Mouse (Mus musculus) right cerebral cortex, postnatal 36 days (tissue): ENCODE measurements around the gene Arl6ip6.
A peak's percentile ranks its signal among the peaks of the same experiment; 100 is the strongest.

Experiments
- DNase-seq, 2 experiments: peaks; one replicate each; pipeline ENCODE4 v3.0.0; 2022; ENCODE audit warnings: low spot score in 2 of 2, mixed read lengths in 1 of 2

Gene Arl6ip6

DNA sequence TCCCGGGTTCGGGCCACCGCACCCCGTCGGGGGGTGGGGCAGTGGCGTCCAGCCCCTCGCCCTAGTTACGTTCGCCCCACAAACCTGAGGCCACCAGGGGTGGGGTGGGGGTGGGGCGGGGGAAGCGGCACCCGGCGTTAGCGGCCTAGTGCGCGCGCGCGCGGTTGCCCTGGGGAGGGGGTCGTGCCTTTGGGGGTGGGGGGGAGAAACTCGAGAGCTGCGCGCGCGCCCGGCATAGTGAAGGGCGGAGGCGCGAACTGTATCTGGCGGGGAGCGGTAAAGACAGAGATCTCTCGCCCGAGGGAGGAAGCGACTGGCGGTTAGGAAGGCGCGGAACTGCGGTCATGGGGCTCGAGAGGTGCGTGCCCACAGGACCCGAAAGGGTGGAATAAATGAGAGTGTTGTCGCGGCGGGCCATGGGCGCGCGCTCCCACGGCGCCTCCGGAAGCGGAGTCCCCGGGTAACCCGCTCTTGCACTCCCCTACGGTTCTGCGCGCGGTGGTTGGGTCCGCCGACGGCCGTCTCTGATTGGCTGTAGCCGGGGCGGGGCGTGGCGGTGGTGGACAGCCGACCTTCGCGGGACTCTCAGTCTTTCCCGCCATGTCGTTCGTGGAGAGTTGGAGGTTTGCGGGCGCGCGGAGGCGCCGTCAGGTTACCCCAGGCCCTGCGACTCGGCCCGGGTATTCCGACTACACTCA, at the start of gene Arl6ip6:
Gene Arl6ip6, plus strand, starts transcription at position 204 of the 698 bp plus-strand sequence.
- peak; percentile 94 to 97 for DNase-seq

DNA sequence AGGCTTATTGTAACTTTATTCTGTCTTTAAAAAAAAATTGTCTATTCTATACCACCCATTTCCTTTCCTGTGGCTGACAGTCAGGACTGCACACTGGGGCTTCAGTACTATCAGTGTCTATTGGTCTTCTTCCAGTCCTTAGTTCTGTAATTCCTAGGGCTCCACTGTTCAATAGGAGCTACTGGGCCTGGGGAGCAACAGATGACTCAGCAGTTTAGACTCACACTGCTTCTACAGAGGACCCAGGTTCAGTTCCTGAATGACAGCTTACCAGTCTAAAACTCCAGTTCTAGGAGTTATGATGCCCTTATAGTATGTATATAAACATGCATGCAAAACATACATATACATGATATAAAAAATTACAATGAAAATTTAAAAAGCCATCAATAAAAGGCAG, 44.7 kb upstream of the Arl6ip6 start:
- DNase-seq, result no peak

DNA sequence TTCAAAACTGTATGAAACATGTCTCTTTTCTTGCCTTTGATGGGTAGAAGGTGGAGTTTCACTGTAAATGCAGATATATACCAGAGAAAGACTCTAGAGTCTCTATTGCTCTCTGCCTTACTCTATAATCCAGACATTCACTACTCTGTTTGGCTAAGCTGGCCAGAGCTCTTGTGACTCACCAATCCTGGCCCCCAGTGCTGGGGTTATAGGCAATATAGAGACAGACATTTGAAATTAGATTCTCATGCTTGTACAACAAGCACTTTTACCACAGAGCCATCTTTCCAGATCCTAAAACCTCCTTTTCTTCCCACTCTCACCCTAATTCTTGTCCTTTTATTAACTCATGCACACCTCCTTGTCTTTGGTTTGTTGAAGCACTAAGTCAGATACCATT, 17.6 kb upstream of the Arl6ip6 start:
- DNase-seq, result no peak

- DNase-seq, result no peak
Observed at GRCm38 (mm10) chr2:53178966-53179365, 12.6 kb upstream of the Arl6ip6 start.

GRCm38 (mm10) chr2:53179876-53180275, 11.7 kb upstream of the Arl6ip6 start:
- DNase-seq, result no peak

GRCm38 (mm10) chr2:53189811-53190210, 1.7 kb upstream of the Arl6ip6 start:
- DNase-seq, result no peak

DNA sequence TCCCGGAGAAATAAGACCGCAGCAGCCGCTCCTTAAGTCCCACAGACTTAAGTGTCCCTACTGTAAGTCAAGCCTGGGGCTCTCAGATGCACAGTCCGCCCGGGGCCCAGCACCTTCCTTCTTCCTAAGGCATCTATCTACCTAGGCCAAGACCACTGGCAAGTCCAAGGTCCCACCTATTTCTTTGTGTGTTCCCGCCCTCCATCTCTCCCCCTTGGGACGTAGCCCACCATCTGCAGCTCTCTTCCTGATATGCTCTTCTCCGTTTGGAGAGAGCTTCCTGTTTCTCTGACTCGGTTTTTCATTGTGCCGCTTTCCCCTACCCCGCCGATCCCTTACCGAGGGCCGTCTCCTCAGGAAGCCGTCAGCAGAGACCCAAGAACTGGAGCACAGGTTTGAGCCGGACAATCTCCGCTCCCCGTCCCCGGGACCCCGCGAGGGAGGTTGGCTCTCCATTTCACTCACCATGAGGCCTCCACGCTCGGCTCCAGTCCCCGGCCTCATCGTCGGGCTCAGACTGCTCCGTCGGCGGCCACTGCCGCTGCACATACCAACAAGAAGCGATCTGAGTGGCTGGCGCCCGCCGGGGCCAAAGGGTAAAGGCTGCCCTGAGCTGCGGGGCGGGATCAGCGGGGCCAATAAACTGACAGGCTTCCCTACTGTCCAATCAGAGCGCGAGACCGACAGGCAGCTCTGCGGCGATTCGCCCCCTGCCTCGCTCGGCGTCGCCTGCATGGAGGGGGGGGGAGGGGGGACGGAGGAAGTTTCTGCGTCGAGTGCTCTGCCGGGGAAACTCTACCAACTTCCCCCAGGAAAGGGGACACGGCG, 628 bp upstream of the Arl6ip6 start, which contains the start of gene Prpf40a:
Gene Prpf40a, minus strand, starts transcription at position 601 of the 828 bp plus-strand sequence.
- DNase-seq, result peak; percentile 99

DNA sequence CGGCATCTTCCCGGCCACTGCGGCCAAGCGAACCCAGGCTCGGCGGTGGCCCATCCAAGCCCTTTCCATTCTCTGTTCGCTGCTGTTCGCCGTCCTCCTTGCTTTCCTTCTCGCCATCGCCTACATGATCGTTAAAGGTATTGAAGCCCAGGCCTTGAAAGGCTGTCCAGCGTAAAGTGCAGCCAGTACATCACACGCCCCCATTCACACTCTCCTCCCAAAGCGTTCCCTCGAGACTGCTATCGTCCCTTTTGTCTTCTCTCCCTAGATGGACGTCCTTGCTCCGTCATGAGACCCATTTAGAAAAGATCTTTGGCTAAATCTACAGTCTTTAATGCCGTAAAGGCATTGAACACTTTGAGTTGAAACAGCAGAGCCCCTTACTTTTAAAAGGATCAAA, 860 bp downstream of the Arl6ip6 start:
- DNase-seq, result no peak

DNA sequence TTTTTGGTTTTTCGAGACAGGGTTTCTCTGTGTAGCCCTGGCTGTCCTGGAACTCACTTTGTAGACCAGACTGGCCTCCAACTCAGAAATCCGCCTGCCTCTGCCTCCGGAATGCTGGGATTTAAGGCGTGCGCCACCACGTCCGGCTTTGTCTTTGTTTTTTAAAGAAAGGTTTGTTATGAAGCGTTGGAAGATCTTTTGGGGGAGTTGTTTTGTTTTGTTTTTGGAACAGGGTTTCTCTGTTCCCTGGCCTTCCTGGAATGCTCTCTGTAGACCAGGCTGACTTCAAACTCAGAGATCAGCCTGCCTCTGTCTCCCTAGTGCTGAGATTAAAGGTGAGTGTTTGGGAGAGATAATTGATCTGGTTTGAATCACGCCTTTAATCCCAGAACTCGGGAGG, 4.9 kb downstream of the Arl6ip6 start:
- DNase-seq, result no peak

DNA sequence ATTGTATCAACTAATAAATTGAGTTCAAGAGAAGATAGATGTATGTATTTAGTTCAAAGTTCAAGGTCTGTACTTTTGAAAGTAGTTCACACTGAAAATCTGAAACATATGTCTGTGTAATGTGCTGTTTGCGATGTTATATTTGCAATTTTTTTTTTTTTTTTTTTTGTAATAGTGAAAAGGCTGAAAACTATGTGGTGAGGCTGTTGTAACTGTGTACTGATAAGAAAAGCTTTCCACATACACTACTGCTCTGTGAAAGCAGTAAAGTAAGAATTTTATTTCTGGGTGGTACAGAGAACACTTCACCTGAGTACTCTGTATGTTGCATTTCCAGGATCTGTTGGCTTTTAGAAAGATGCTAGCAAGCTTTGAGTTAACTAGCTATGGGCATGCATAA, 7.7 kb downstream of the Arl6ip6 start:
- no peak for DNase-seq

GRCm38 (mm10) chr2:53200164-53200885, 8.8 kb downstream of the Arl6ip6 start:
- DNase-seq, result no peak

GRCm38 (mm10) chr2:53204373-53205274, 13.1 kb downstream of the Arl6ip6 start:
- DNase-seq, result no peak

DNA sequence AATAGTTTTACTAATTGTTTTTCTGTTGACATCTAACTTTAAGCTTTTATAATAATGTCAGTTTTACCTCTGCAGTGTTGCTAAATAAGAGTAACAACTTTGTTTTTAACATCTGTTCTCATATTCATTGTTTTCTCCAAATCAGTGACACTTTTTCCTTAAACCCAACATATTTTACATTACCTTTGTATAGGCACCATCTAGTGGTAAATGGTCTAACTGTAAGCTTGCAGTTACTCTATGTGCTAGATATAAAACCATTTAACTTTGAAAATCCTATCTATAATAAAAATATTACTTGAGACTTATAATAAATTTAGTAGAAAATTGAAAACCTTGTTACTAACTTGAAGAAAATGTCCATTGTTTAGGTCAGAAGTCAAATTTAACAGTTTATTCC, 15.2 kb downstream of the Arl6ip6 start:
- no peak for DNase-seq

DNA sequence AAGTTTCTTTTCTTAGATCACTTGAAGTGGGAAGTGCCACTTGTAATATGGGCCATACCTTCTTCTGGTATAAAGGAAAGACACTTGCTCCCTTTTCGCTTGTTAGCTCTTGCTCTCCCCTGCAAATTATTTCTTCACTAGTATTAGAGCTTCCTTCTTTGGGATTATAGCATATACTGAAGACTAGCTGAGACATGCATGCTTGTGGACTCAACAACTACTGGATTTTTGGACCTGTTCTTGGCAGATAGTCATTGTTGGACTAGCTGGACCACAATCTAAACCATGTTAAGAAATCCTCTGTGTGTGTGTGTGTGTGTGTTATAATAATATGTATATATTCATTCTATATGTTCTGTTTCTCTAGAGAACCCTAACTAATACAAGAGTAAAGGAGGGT, 22.0 kb downstream of the Arl6ip6 start:
- no peak for DNase-seq

- DNase-seq, result no peak
Observed at GRCm38 (mm10) chr2:53222242-53222641, 30.7 kb downstream of the Arl6ip6 start.

DNA sequence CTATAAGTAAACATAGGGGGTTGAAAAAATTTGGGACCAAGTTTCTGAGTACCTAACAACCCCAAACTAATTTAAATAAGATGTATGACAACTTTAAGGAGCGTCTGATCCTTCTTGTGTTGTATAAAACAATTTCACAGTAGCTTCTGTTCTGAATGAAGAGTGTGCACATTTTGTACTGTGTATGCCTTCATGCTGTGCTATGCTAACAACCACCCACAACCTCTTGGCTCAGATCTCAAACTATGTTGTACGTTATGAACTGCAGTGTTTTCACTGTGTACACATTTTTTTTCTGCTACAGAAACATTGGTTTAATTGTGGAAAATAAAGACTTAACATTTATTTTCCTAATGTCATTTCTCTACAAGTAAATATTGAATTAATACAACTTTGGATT, 65.5 kb downstream of the Arl6ip6 start:
- DNase-seq, result peak in 1 of 2 experiments; percentile 12
